In genomic region chr4:117525990-117526389, GRCm38 (mm10) we compare ENCODE assay signal across 22 mouse cellular contexts. TPM values are rescaled to one million over a fixed set of nuclear protein-coding genes. Genes with fewer than 3 reads are reported as not detected.
A peak's percentile ranks its signal among the peaks of the same experiment; 100 is the strongest.
DNase-seq lines count a peak whose midpoint lies in the region; ATAC-seq and TF ChIP-seq lines count a peak whose summit lies in the region.
"Had no signal": no experiment of that assay in that cellular context is flagged by ENCODE, and none has a peak within 500 bp of the region (broad histone marks: within the 10 kb centered on the region; RNA-seq: fewer than 3 reads in every experiment).

No protein-coding gene starts in this region.

- H3K4me3 ChIP-seq in midbrain, embryonic 11.5 days (ENCODE audit: low read depth, low read length), result no peak overlapping the region
- no peak overlapping the region for H3K4me3 ChIP-seq in midbrain, postnatal 0 days (ENCODE audit: low read depth, low read length)
- H3K4me3 ChIP-seq in liver, embryonic 12.5 days, result no peak overlapping the region
- no peak overlapping the region for H3K4me3 ChIP-seq in liver, embryonic 16.5 days (ENCODE audit: low read depth, low read length)
- H3K4me3 ChIP-seq: embryonic facial prominence, embryonic 15.5 days; erythroblast, embryonic 14.5 days; forebrain, embryonic 10.5 days; heart, embryonic 12.5 days; hindbrain, embryonic 10.5 days; hindbrain, embryonic 15.5 days had no signal

- peaks cover 2% of the 10 kb centered on the region; the same call in 1 of the 2 replicates for H3K4me1 ChIP-seq in midbrain, embryonic 11.5 days (ENCODE audit: control insufficient read depth, insufficient read depth, low read length)
- no peaks in the 10 kb centered on the region for H3K4me1 ChIP-seq in midbrain, postnatal 0 days (ENCODE audit: insufficient read depth, low read length)
- peaks cover 39% of the 10 kb centered on the region for H3K4me1 ChIP-seq in liver, embryonic 12.5 days
- H3K4me1 ChIP-seq in liver, embryonic 16.5 days (ENCODE audit: control insufficient read depth, low read depth, low read length), result peaks cover 14% of the 10 kb centered on the region
- H3K4me1 ChIP-seq: embryonic facial prominence, embryonic 15.5 days; heart, embryonic 12.5 days had no signal

- H3K36me3 ChIP-seq in midbrain, embryonic 11.5 days (ENCODE audit: control insufficient read depth, insufficient read depth, low read length), result no peaks in the 10 kb centered on the region
- no peaks in the 10 kb centered on the region for H3K36me3 ChIP-seq in midbrain, postnatal 0 days (ENCODE audit: insufficient read depth, low read length)
- no peaks in the 10 kb centered on the region for H3K36me3 ChIP-seq in liver, embryonic 12.5 days
- no peaks in the 10 kb centered on the region for H3K36me3 ChIP-seq in liver, embryonic 16.5 days (ENCODE audit: control insufficient read depth, insufficient read depth)
- H3K36me3 ChIP-seq: embryonic facial prominence, embryonic 15.5 days; forebrain, embryonic 10.5 days; heart, embryonic 12.5 days; hindbrain, embryonic 10.5 days; hindbrain, embryonic 15.5 days had no signal

- no peaks in the 10 kb centered on the region for H3K9me3 ChIP-seq in midbrain, embryonic 11.5 days (ENCODE audit: control insufficient read depth, low read length)
- H3K9me3 ChIP-seq in midbrain, postnatal 0 days (ENCODE audit: low read length), result no peaks in the 10 kb centered on the region
- H3K9me3 ChIP-seq in liver, embryonic 12.5 days (replicated peaks), result no peaks in the 10 kb centered on the region
- no peaks in the 10 kb centered on the region for H3K9me3 ChIP-seq in liver, embryonic 16.5 days (replicated peaks; ENCODE audit: control insufficient read depth, low read length)
- H3K9me3 ChIP-seq: embryonic facial prominence, embryonic 15.5 days; forebrain, embryonic 10.5 days; heart, embryonic 12.5 days; hindbrain, embryonic 10.5 days; hindbrain, embryonic 15.5 days had no signal

- peaks cover 6% of the 10 kb centered on the region; the same call in 1 of the 2 replicates for H3K27me3 ChIP-seq in midbrain, embryonic 11.5 days (ENCODE audit: control insufficient read depth, insufficient read depth, low read length)
- no peaks in the 10 kb centered on the region; the same call in 1 of the 2 replicates for H3K27me3 ChIP-seq in midbrain, postnatal 0 days (ENCODE audit: insufficient read depth, low read length)
- peaks cover 41% of the 10 kb centered on the region; the same call in 1 of the 2 replicates for H3K27me3 ChIP-seq in liver, embryonic 12.5 days (replicated peaks)
- H3K27me3 ChIP-seq in liver, embryonic 16.5 days (ENCODE audit: control insufficient read depth, insufficient read depth, low read depth, low read length), result no peaks in the 10 kb centered on the region

- TF ChIP-seq CTCF in midbrain, postnatal 0 days (IDR thresholded peaks at IDR 0.05), result no peak

- H3K27ac ChIP-seq in midbrain, embryonic 11.5 days (ENCODE audit: low read depth, low read length), result no peak overlapping the region
- H3K27ac ChIP-seq in midbrain, postnatal 0 days (ENCODE audit: low read depth, low read length), result no peak overlapping the region
- no peak overlapping the region for H3K27ac ChIP-seq in liver, embryonic 12.5 days
- no peak overlapping the region for H3K27ac ChIP-seq in liver, embryonic 16.5 days (ENCODE audit: low read length)
- H3K27ac ChIP-seq: embryonic facial prominence, embryonic 15.5 days; forebrain, embryonic 10.5 days; hindbrain, embryonic 10.5 days; hindbrain, embryonic 15.5 days had no signal

- ATAC-seq in midbrain, embryonic 11.5 days (ENCODE audit: low FRiP score), result no peak
- no peak for ATAC-seq in midbrain, postnatal 0 days (ENCODE audit: low FRiP score)
- peak; percentile 88 for ATAC-seq in liver, embryonic 12.5 days
- peak; percentile 80 for ATAC-seq in liver, embryonic 16.5 days (ENCODE audit: low read depth)
- ATAC-seq: activated CD4-positive, CD25-positive, alpha-beta regulatory T cell, adult 4 months; forebrain, embryonic 14.5 days; Patski had no signal

- WGBS in midbrain, embryonic 11.5 days, result 91% methylated on average over 5 of the region's 5 CpGs
- 92% methylated on average over 5 of the region's 5 CpGs for WGBS in midbrain, postnatal 0 days
- 40% methylated on average over 5 of the region's 5 CpGs for WGBS in liver, embryonic 12.5 days (ENCODE audit: insufficient replicate concordance)
- WGBS in liver, embryonic 16.5 days (ENCODE audit: insufficient replicate concordance), result 37% methylated on average over 5 of the region's 5 CpGs

- no peak overlapping the region for H3K9ac ChIP-seq in midbrain, embryonic 11.5 days (ENCODE audit: low read length)
- no peak overlapping the region for H3K9ac ChIP-seq in midbrain, postnatal 0 days (replicated peaks; ENCODE audit: low read length, poor library complexity, severe bottlenecking)
- no peak overlapping the region for H3K9ac ChIP-seq in liver, embryonic 12.5 days
- H3K9ac ChIP-seq in liver, embryonic 16.5 days (ENCODE audit: low read depth, low read length), result no peak overlapping the region
- H3K9ac ChIP-seq: embryonic facial prominence, embryonic 15.5 days; heart, embryonic 12.5 days; hindbrain, embryonic 15.5 days had no signal

- no peak overlapping the region for H3K4me2 ChIP-seq in midbrain, embryonic 11.5 days
- H3K4me2 ChIP-seq in midbrain, postnatal 0 days (ENCODE audit: low read depth, low read length, poor library complexity, severe bottlenecking), result no peak overlapping the region
- H3K4me2 ChIP-seq in liver, embryonic 12.5 days, result peak overlapping the region; percentile 32
- H3K4me2 ChIP-seq in liver, embryonic 16.5 days (ENCODE audit: low read depth, low read length), result no peak overlapping the region
- H3K4me2 ChIP-seq: embryonic facial prominence, embryonic 15.5 days; heart, embryonic 12.5 days; hindbrain, embryonic 15.5 days had no signal

- DNase-seq in midbrain, embryonic 11.5 days (ENCODE audit: low spot score, missing footprints), result peak; percentile 35
- no peak for DNase-seq in midbrain, postnatal 0 days (ENCODE audit: low spot score)
- DNase-seq in kidney, adult 11 months, result no peak
- DNase-seq in kidney, postnatal 25 days, result no peak
- no peak for DNase-seq in retina, postnatal 1 day
- no peak for DNase-seq in cerebellum, postnatal 4 days (ENCODE audit: low spot score in 2 of 2)
- DNase-seq: adrenal gland, postnatal 14 days; cerebellum, adult 2 months; cerebellum, postnatal 10 days; embryo, embryonic 11 days; gastrocnemius, postnatal 10 days had no signal

RNA-seq across cellular contexts. Expression of gene Eri3, which starts 24.2 kb away (rescaled TPM):
- 121 and 132 TPM in 2 replicates for polyA plus RNA-seq in midbrain, embryonic 11.5 days (2014; fragmentation: Nextera tagmentation; extraction: Ambion mirVana)
- total RNA-seq in midbrain, postnatal 0 days (2014; rRNA removed), result 275 and 291 TPM in 2 replicates
- polyA plus RNA-seq in midbrain, postnatal 0 days (2015; fragmentation: Nextera tagmentation; extraction: Ambion mirVana), result 323 and 326 TPM in 2 replicates
- 53.7 and 57.8 TPM in 2 replicates for polyA plus RNA-seq in liver, embryonic 12.5 days (2016; fragmentation: Nextera tagmentation; extraction: Ambion mirVana)
- 24.7 and 26.8 TPM in 2 replicates for polyA plus RNA-seq in liver, embryonic 16.5 days (2015; fragmentation: Nextera tagmentation; extraction: Ambion mirVana)

RNA-seq across cellular contexts. Expression of gene Rnf220, which starts 29.1 kb away (rescaled TPM):
- 54.6 and 63.3 TPM in 2 replicates for polyA plus RNA-seq in midbrain, embryonic 11.5 days (2014; fragmentation: Nextera tagmentation; extraction: Ambion mirVana)
- 174 and 192 TPM in 2 replicates for total RNA-seq in midbrain, postnatal 0 days (2014; rRNA removed)
- 115 and 122 TPM in 2 replicates for polyA plus RNA-seq in midbrain, postnatal 0 days (2015; fragmentation: Nextera tagmentation; extraction: Ambion mirVana)
- 55.5 and 55.9 TPM in 2 replicates for polyA plus RNA-seq in liver, embryonic 12.5 days (2016; fragmentation: Nextera tagmentation; extraction: Ambion mirVana)
- polyA plus RNA-seq in liver, embryonic 16.5 days (2015; fragmentation: Nextera tagmentation; extraction: Ambion mirVana), result 21.5 and 21.6 TPM in 2 replicates

Comparison
In these comparisons a context has a peak if more than half of its experiments do, and no peak if none do; other contexts are left out.
1. ATAC-seq: peak in liver, embryonic 12.5 days (single experiment) and liver, embryonic 16.5 days (single experiment); none in midbrain, embryonic 11.5 days (single experiment) and midbrain, postnatal 0 days (single experiment).